Mouse (Mus musculus) spleen, postnatal 4 days (tissue): ENCODE results near the gene Dctn2.
"Not testable (repeated sequence)": the region's sequence is repeated elsewhere in the genome, so short reads cannot be mapped to it uniquely, and the experiment has no call there.

Experiments
- DNase-seq, 2 experiments: peaks; one replicate each; pipeline ENCODE4 v3.0.0; 2022; ENCODE audit warnings: low spot score in 2 of 2

The Dctn2 gene

GRCm38 (mm10) chr10:127288800-127289572, 22.8 kb downstream of the Dctn2 start, which contains the start of gene Mbd6:
Gene Mbd6, minus strand, starts transcription at chr10:127289018.
- peak; percentile 93 to 97 for DNase-seq

GRCm38 (mm10) chr10:127289573-127290191, 23.5 kb downstream of the Dctn2 start:
- peak; percentile 63 to 78 for DNase-seq

- peak; percentile 99 for DNase-seq
These were observed 24.2 kb downstream of the Dctn2 start for GRCm38 (mm10) chr10:127290307-127290929.

GRCm38 (mm10) chr10:127290930-127291880, 25.0 kb downstream of the Dctn2 start:
- DNase-seq, result peak; percentile 67 to 85

GRCm38 (mm10) chr10:127291881-127292638, 25.9 kb downstream of the Dctn2 start:
- DNase-seq, result peak in 1 of 2 experiments; percentile 62

GRCm38 (mm10) chr10:127292987-127293538, 26.9 kb downstream of the Dctn2 start:
- DNase-seq, result no peak

- no peak for DNase-seq
These were observed 27.5 kb downstream of the Dctn2 start for GRCm38 (mm10) chr10:127293590-127294113.

GRCm38 (mm10) chr10:127294895-127295510, 28.8 kb downstream of the Dctn2 start:
- no peak for DNase-seq

- no peak for DNase-seq
These were observed 30.0 kb downstream of the Dctn2 start for GRCm38 (mm10) chr10:127295986-127296794.

GRCm38 (mm10) chr10:127297015-127297871, 31.1 kb downstream of the Dctn2 start:
- no peak for DNase-seq

- no peak for DNase-seq
These were observed 34.2 kb downstream of the Dctn2 start for GRCm38 (mm10) chr10:127300361-127300760.

GRCm38 (mm10) chr10:127303136-127303535, 37.0 kb downstream of the Dctn2 start:
- DNase-seq, result no peak

GRCm38 (mm10) chr10:127309167-127309566, 43.0 kb downstream of the Dctn2 start:
- not testable (repeated sequence) for DNase-seq

- DNase-seq, result peak in 1 of 2 experiments; percentile 67
These were observed 44.6 kb downstream of the Dctn2 start for GRCm38 (mm10) chr10:127310523-127311475.

GRCm38 (mm10) chr10:127311476-127312355, 45.5 kb downstream of the Dctn2 start, which contains the start of gene Mars:
Gene Mars, minus strand, starts transcription at chr10:127311786.
- DNase-seq, result peak; percentile 93

GRCm38 (mm10) chr10:127312356-127312676, 46.1 kb downstream of the Dctn2 start:
- peak; percentile 83 to 92 for DNase-seq
